ENCODE assay signal across 12 mouse cellular contexts in genomic region chr17:50006338-50006720, GRCm38 (mm10).
A peak's percentile ranks its signal among the peaks of the same experiment; 100 is the strongest.
DNase-seq lines count a peak whose midpoint lies in the region; ATAC-seq and TF ChIP-seq lines count a peak whose summit lies in the region.
"Had no signal": no experiment of that assay in that cellular context is flagged by ENCODE, and none has a peak within 500 bp of the region (broad histone marks: within the 10 kb centered on the region; RNA-seq: fewer than 3 reads in every experiment).

No protein-coding gene starts in this region.

- TF ChIP-seq CTCF in midbrain, postnatal 0 days (IDR thresholded peaks at IDR 0.05): no peak

- no peaks in the 10 kb centered on the region for H3K36me3 ChIP-seq in heart, embryonic 10.5 days
- H3K36me3 ChIP-seq in forebrain, embryonic 10.5 days (replicated peaks): no peaks in the 10 kb centered on the region; the same call in 1 of the 2 replicates
- H3K36me3 ChIP-seq in hindbrain, embryonic 14.5 days (replicated peaks; ENCODE audit: control insufficient read depth, insufficient read depth): no peaks in the 10 kb centered on the region
- no peaks in the 10 kb centered on the region for H3K36me3 ChIP-seq in midbrain, postnatal 0 days (ENCODE audit: insufficient read depth, low read length)
- H3K36me3 ChIP-seq: embryonic facial prominence, embryonic 13.5 days had no signal

- peak overlapping the region; percentile 69; the same call in 1 of the 2 replicates for H3K27ac ChIP-seq in heart, embryonic 10.5 days
- H3K27ac ChIP-seq in forebrain, embryonic 10.5 days: peak overlapping the region; percentile 88
- H3K27ac ChIP-seq in hindbrain, embryonic 14.5 days: peak overlapping the region; percentile 66
- peak overlapping the region; percentile 82 for H3K27ac ChIP-seq in midbrain, postnatal 0 days (ENCODE audit: low read depth, low read length)
- H3K27ac ChIP-seq: embryonic facial prominence, embryonic 13.5 days had no signal

- no peak overlapping the region for H3K4me3 ChIP-seq in heart, embryonic 10.5 days
- peak overlapping the region; percentile 34; the same call in 1 of the 2 replicates for H3K4me3 ChIP-seq in forebrain, embryonic 10.5 days
- no peak overlapping the region for H3K4me3 ChIP-seq in hindbrain, embryonic 14.5 days (replicated peaks; ENCODE audit: low read length)
- no peak overlapping the region for H3K4me3 ChIP-seq in midbrain, postnatal 0 days (ENCODE audit: low read depth, low read length)
- H3K4me3 ChIP-seq: embryonic facial prominence, embryonic 13.5 days had no signal

- peaks cover 39% of the 10 kb centered on the region for H3K4me1 ChIP-seq in heart, embryonic 10.5 days
- H3K4me1 ChIP-seq in forebrain, embryonic 10.5 days: peaks cover 56% of the 10 kb centered on the region
- peaks cover 24% of the 10 kb centered on the region for H3K4me1 ChIP-seq in hindbrain, embryonic 14.5 days (replicated peaks; ENCODE audit: control insufficient read depth, insufficient read depth, low read length)
- peaks cover 17% of the 10 kb centered on the region; the same call in 1 of the 2 replicates for H3K4me1 ChIP-seq in midbrain, postnatal 0 days (ENCODE audit: insufficient read depth, low read length)

- no peaks in the 10 kb centered on the region for H3K9me3 ChIP-seq in heart, embryonic 10.5 days
- peaks cover 3% of the 10 kb centered on the region; the same call in 1 of the 2 replicates for H3K9me3 ChIP-seq in forebrain, embryonic 10.5 days
- H3K9me3 ChIP-seq in hindbrain, embryonic 14.5 days (ENCODE audit: control insufficient read depth, low read length): no peaks in the 10 kb centered on the region
- no peaks in the 10 kb centered on the region for H3K9me3 ChIP-seq in midbrain, postnatal 0 days (ENCODE audit: low read length)
- H3K9me3 ChIP-seq: embryonic facial prominence, embryonic 13.5 days had no signal

- ATAC-seq in hindbrain, embryonic 14.5 days (ENCODE audit: low FRiP score): peak; percentile 1; the same call in 1 of the 2 replicates
- ATAC-seq in midbrain, postnatal 0 days (ENCODE audit: low FRiP score): 0 out of 2 replicates have a peak, but pooled peaks have one; percentile 8
- ATAC-seq in megakaryocyte progenitor cell, adult 5-6 weeks (replicated peaks; ENCODE audit: poor library complexity): no peak

- DNase-seq in heart, embryonic 10.5 days (ENCODE audit: low spot score): no peak
- DNase-seq in heart, postnatal 25 days (ENCODE audit: low spot score): no peak
- no peak for DNase-seq in forebrain, embryonic 10.5 days (ENCODE audit: extremely low spot score, low spot score)
- no peak for DNase-seq in hindbrain, embryonic 14.5 days (ENCODE audit: low spot score)
- DNase-seq in midbrain, postnatal 0 days (ENCODE audit: low spot score): no peak
- DNase-seq in urinary bladder, adult 2 months (ENCODE audit: low spot score): no peak
- DNase-seq in right cerebral cortex, adult 2 months (ENCODE audit: low spot score in 2 of 2): no peak
- DNase-seq: cerebellum, adult 8-10 months; kidney, adult 18-20 months had no signal

- H3K9ac ChIP-seq in hindbrain, embryonic 14.5 days: no peak overlapping the region
- H3K9ac ChIP-seq in midbrain, postnatal 0 days (replicated peaks; ENCODE audit: low read length, poor library complexity, severe bottlenecking): no peak overlapping the region
- H3K9ac ChIP-seq: embryonic facial prominence, embryonic 13.5 days; lung, embryonic 14.5 days had no signal

- intact Hi-C loops in heart, postnatal 25 days (cut with DNase I): no loop called here

- no peak overlapping the region for H3K4me2 ChIP-seq in hindbrain, embryonic 14.5 days (replicated peaks)
- H3K4me2 ChIP-seq in midbrain, postnatal 0 days (ENCODE audit: low read depth, low read length, poor library complexity, severe bottlenecking): no peak overlapping the region
- H3K4me2 ChIP-seq: embryonic facial prominence, embryonic 13.5 days; lung, embryonic 14.5 days had no signal

- no peaks in the 10 kb centered on the region for H3K27me3 ChIP-seq in heart, embryonic 10.5 days (ENCODE audit: insufficient read depth, poor library complexity, severe bottlenecking)
- H3K27me3 ChIP-seq in forebrain, embryonic 10.5 days (ENCODE audit: poor library complexity, severe bottlenecking): no peaks in the 10 kb centered on the region
- no peaks in the 10 kb centered on the region for H3K27me3 ChIP-seq in hindbrain, embryonic 14.5 days (ENCODE audit: control insufficient read depth, insufficient read depth, low read length)
- no peaks in the 10 kb centered on the region for H3K27me3 ChIP-seq in midbrain, postnatal 0 days (ENCODE audit: insufficient read depth, low read length)
- H3K27me3 ChIP-seq: embryonic facial prominence, embryonic 13.5 days had no signal

- 24% methylated on average over 7 of the region's 7 CpGs for WGBS in heart, embryonic 10.5 days
- 10% methylated on average over 7 of the region's 7 CpGs for WGBS in forebrain, embryonic 10.5 days
- 8% methylated on average over 7 of the region's 7 CpGs for WGBS in hindbrain, embryonic 14.5 days
- 25% methylated on average over 7 of the region's 7 CpGs for WGBS in midbrain, postnatal 0 days
